Mouse (Mus musculus): Measurements from ENCODE around the gene Nkapl.

The Nkapl gene

GRCm38 (mm10) chr13:21435476-21435875 lies 32.8 kb downstream of the Nkapl start:
- no peak for DNase-seq (ENCODE audit: low spot score in 2 of 2)

GRCm38 (mm10) chr13:21427631-21428030 lies 40.7 kb downstream of the Nkapl start:
- no peak for DNase-seq (ENCODE audit: low spot score in 2 of 2)

GRCm38 (mm10) chr13:21423301-21423700 lies 45.0 kb downstream of the Nkapl start:
- DNase-seq (ENCODE audit: low spot score in 2 of 2) = no peak

DNA sequence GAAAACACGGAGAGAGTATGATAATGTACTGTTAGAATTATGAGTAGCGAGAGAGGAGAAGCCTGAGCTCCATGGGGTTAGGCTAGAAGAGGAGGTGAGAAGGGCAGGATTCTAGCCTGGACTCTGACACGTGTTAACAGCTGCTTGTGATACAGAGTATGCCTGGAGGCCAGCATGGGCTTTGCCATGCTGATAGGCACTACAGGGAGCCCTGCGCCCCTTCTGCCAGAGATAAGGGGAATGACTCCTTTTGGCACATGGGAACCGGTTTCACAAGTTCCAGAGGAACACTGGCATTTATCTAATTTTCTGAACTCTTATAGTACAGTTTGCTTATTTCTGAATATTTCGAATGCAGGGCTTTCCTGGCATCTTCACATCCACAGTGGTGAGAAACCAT lies 49.4 kb downstream of the Nkapl start:
- DNase-seq (ENCODE audit: low spot score in 2 of 2) = peak in 1 of 2 experiments; percentile 25

GRCm38 (mm10) chr13:21417298-21418010 lies 50.9 kb downstream of the Nkapl start:
- DNase-seq (ENCODE audit: low spot score in 2 of 2) = no peak

Measured in spleen, postnatal 4 days (tissue).